Mouse (Mus musculus): ENCODE measurements at regions not wholly inside any gene's neighbourhood (a gene's known extent, or its start where the extent isn't known, plus 50 kb on each side); places are given as distances from the start of the nearest gene placed in this dataset.

DNA sequence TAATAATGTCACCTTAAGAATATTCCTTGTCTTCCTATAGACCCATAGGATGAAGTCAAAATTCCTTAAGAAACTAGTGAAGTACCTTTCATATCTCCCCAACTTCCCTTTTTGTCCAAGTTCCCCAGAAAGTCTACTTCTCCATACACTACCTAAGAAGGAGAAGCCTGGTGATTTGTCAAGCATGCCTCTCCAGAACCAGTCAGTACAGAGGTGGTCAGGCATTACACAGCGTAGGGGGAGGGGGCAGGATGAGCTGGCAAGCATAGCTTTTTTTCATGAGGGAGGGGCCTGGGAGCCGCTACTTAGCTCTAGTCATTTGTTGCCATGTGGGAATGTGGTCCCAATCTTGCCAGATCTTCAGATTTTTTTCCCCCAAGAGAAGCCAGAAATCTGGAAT lies 54.0 kb upstream of the Satb2 start:
- no peak for ATAC-seq (replicated peaks in 1 of 2; ENCODE audit: insufficient read depth in 1 of 2, low FRiP score in 2 of 2, low TSS enrichment in 1 of 2, low read depth in 1 of 2, poor library complexity in 2 of 2, severe bottlenecking in 2 of 2)

DNA sequence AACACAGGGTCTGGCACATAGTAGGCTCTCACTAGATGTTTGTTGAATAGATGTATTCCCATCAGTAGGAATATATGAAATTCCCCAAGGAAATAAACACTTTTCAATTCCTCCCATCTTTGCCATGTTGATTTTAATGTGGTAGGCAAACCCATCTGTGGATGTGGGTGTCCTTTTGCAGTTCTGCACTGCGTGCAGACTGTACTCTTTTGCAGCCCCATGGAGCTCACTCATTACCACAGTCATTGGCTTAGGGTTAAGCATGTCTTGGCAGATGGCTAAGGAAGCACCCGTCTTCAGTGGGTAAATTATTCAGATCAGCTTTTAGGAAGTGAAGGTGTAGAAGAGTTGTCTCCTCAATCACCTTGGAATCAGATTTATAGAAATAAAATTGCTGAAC lies 54.8 kb upstream of the Satb2 start:
- ATAC-seq (replicated peaks in 1 of 2; ENCODE audit: insufficient read depth in 1 of 2, low FRiP score in 2 of 2, low TSS enrichment in 1 of 2, low read depth in 1 of 2, poor library complexity in 2 of 2, severe bottlenecking in 2 of 2) = no peak

DNA sequence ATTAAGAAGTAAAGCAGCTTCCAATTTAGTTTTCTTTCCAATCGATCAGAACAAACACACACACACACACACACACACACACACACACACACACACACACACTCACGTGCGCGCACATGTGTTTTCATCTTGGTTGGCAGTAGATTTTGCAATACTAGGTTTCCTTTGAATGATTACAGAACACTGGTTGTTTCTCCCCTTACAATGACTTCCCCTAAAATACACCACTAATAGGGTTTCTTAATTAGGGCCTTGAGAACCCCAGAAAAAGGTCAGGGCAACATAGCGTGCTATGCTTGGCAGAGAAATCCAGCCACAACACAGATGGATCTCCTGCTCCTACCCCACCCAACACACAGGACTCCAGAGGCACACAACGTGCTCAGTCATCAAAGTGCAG lies 56.0 kb upstream of the Satb2 start:
- no peak for ATAC-seq (replicated peaks in 1 of 2; ENCODE audit: insufficient read depth in 1 of 2, low FRiP score in 2 of 2, low TSS enrichment in 1 of 2, low read depth in 1 of 2, poor library complexity in 2 of 2, severe bottlenecking in 2 of 2)

DNA sequence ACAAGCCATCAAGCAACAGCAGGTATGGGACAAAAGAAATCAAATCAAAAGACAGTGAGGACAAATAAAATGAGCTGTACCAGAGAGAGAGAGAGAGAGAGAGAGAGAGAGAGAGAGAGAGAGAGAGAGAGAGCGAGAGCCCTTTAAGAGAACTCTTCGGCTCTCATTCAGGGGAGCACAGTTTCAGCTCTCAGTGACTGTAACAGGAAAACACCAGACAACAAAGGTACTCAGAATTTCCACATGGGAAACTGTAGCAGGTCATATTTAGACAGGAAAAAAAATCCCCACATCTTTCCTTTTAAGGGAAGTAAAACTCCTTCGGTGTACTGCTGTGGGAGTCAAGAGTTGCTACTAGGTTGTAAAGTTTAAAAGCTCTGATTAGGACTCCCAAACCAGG lies 57.9 kb upstream of the Satb2 start:
- no peak for ATAC-seq (replicated peaks in 1 of 2; ENCODE audit: insufficient read depth in 1 of 2, low FRiP score in 2 of 2, low TSS enrichment in 1 of 2, low read depth in 1 of 2, poor library complexity in 2 of 2, severe bottlenecking in 2 of 2)

DNA sequence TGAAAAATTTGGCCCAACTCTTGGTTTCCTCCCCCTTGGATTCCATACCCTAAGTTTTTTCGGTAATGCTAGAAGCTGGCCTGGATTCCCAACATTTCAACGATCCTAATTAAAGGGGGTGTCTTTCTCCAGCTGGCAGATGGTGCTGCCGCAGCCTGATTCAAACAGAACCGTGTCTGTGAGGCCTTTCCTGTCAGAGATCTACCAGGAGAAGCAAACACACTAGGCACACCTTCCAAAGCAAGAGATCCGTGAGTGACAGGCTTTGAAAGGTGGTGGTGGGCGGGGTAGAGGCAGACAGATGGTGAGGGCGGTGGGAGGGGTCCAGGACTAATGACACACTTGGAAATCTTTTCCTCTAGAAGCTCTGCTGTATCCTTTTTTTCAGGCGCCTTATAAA lies 61.8 kb upstream of the Satb2 start:
- no peak for ATAC-seq (replicated peaks in 1 of 2; ENCODE audit: insufficient read depth in 1 of 2, low FRiP score in 2 of 2, low TSS enrichment in 1 of 2, low read depth in 1 of 2, poor library complexity in 2 of 2, severe bottlenecking in 2 of 2)

DNA sequence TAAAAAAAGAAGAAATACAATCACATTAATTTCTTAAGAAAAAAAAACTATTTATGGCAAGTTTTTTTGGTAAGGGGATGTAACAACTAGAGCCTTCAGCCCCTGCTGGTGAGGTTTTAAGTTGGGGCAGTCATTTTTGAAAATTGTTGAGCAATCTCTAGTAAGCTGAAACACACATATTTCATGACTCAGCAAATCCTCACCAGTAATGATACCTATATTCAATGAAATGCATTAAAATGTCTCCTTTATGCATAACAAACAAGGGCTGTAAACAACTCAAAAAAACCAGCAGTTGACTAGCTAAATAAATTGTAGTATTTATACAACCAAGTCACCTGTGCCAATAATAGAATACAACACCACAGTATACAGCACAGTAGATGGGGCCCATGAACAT lies 63.1 kb upstream of the Satb2 start:
- ATAC-seq (replicated peaks in 1 of 2; ENCODE audit: insufficient read depth in 1 of 2, low FRiP score in 2 of 2, low TSS enrichment in 1 of 2, low read depth in 1 of 2, poor library complexity in 2 of 2, severe bottlenecking in 2 of 2) = no peak

DNA sequence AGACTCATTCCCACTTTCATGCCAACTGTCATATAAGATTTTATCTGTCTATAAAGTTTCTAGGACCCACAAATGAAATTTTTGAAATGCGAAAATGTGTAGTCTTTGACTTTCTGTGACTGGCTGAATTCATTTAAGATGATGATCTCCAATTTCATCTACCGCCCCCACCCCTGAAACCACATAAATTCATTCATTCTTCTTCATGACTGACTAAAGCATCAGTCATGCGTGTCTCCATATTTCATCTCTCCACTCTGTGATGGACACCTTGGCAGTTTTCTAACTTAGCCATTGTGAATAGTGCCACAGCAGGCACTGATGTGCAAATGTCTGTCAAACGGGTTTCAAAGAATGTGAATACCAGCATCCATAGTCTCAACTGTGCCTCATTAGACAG lies 75.4 kb upstream of the Satb2 start:
- no peak for ATAC-seq (replicated peaks in 1 of 2; ENCODE audit: insufficient read depth in 1 of 2, low FRiP score in 2 of 2, low TSS enrichment in 1 of 2, low read depth in 1 of 2, poor library complexity in 2 of 2, severe bottlenecking in 2 of 2)

DNA sequence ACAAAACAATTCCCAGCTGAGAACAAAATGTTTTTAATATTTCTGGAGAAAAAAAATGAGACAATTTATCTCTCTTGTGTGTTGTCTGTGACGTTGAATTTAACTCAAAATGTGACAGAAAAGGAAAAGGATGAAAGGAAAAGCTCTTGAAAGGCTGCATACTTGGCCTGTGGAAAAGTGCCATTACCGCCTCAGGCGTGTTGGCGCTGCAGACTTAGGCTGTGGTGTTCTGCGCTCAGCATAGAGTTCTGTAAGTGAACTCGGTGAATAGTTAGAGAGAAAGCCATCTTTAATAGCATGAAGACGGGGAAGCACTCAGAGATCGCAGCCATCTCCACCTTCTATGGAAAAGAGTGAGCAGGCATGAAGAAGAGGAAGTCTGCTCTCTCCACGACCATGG lies 77.5 kb upstream of the Satb2 start:
- ATAC-seq (replicated peaks in 1 of 2; ENCODE audit: insufficient read depth in 1 of 2, low FRiP score in 2 of 2, low TSS enrichment in 1 of 2, low read depth in 1 of 2, poor library complexity in 2 of 2, severe bottlenecking in 2 of 2) = no peak

DNA sequence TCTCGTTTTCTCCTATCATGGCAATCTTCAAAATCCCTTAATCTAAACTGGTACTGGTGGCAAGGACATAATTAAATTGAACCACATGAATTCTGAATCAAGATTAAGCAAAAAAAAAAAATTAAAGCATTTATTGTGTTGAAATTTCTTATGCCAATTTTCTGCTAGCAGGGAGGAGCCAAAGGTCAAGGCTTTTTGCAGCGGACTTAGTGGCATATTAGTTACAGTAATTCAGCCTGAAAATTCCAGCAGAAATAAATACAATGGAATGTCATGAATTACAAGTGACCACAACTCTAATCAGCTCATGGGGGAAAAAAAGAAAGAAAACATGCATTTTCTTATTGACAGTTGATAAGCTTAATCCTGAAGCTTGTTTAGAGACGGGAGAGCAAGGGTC lies 80.8 kb upstream of the Satb2 start:
- ATAC-seq (replicated peaks in 1 of 2; ENCODE audit: insufficient read depth in 1 of 2, low FRiP score in 2 of 2, low TSS enrichment in 1 of 2, low read depth in 1 of 2, poor library complexity in 2 of 2, severe bottlenecking in 2 of 2) = no peak

DNA sequence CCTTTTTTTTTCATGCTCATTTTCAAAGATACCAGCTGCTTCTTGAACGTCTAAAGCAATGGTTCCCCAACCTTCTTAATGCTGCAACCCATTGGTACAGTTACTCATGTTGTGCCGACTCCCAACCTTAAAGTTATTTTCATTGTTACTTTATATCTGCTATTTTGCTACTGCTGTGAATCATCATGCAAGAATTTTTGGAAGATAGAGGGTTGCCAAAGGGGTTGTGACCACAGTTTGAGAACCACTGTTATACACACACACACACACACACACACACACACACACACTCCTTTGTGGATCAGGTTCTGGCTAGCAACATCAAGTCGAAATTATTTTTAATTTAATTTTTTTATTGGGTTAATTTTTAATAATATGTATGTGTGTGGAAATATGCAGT lies 96.8 kb upstream of the Satb2 start:
- ATAC-seq (replicated peaks in 1 of 2; ENCODE audit: insufficient read depth in 1 of 2, low FRiP score in 2 of 2, low TSS enrichment in 1 of 2, low read depth in 1 of 2, poor library complexity in 2 of 2, severe bottlenecking in 2 of 2) = no peak

DNA sequence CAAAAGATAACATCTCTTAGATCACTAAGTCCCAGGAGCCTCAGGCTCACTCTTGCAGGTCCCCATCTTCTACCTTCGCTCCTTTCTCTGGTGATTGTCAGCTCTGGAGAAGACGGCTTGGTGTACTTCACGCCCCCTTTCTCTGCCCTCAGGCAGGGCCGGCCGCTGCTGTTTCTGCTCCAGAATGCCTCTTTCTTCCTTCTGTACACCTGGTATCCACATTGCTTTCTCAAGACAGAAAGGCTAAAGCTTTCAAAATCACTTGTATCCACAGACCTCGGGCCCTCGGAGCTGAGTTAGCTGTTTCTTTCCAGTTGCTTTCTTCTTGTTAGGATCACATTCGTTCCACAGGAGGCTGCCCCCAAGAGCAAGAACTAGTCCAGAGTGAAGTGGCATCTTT lies 98.2 kb upstream of the Satb2 start:
- ATAC-seq (replicated peaks in 1 of 2; ENCODE audit: insufficient read depth in 1 of 2, low FRiP score in 2 of 2, low TSS enrichment in 1 of 2, low read depth in 1 of 2, poor library complexity in 2 of 2, severe bottlenecking in 2 of 2) = no peak

DNA sequence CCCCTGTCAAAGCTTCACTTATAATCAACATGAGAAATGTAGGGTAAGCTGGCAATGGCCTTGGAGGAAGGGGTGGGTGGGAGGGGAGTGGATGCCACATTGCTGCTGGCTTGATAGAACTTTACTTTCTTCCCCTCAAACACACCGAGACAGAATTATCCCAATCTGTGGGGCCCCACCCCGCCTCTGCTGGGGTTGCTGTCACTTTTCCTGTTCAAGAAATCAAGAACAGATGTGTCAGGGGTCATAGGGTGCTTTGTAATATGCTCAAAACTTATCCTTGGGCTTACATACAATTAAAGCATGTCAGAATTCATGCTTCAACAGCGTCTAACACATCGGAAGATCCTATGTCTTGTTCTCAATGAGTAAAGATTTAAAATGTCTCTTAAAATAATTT lies 101.9 kb upstream of the Satb2 start:
- ATAC-seq (replicated peaks in 1 of 2; ENCODE audit: insufficient read depth in 1 of 2, low FRiP score in 2 of 2, low TSS enrichment in 1 of 2, low read depth in 1 of 2, poor library complexity in 2 of 2, severe bottlenecking in 2 of 2) = no peak

DNA sequence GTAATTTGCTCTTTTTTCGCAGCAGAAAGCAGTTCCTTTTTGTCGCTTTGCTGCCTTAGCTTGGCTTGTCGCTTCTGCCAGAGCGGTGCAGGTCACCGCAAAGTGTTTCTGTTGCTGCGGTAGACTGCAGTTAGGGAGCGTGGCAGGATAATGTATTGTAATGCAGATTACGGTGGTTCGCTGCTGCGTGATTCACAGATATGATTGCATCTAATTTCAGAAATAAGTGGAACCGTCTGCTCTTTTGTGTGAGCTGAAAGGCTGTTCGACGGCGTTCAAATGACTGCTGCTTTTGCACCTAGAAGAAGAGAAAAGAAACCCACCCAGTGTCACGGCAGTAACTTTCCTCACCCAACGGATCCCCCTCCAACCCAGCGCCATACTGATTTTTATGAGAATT lies 104.7 kb upstream of the Satb2 start:
- ATAC-seq (replicated peaks in 1 of 2; ENCODE audit: insufficient read depth in 1 of 2, low FRiP score in 2 of 2, low TSS enrichment in 1 of 2, low read depth in 1 of 2, poor library complexity in 2 of 2, severe bottlenecking in 2 of 2) = no peak

DNA sequence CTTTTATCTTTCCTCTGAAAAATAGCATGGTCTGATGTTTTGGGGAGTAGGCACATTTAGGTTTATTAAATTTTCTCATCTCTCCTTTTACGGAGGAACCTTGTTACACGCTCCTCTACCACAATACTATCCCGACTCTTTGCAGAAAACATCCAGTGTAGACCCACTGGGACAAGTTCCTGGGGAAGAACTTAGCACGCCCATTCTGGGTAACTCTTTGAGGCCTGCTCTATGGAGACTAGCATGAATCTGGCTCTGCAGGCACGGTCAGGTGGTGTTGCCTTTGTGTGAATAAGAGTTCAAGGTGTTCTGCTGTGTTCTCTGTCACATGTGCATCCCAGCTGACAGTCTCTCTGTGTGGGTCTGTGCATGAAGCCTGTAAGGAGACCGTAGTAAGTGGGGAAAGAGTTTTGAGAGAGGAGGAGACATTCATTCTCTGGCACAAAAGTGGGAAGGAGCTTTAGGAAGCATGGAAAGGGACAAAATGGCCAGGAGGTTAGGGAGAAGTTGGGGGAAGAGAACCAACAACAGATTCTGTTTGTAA lies 105.2 kb upstream of the Satb2 start:
- ATAC-seq (replicated peaks in 1 of 2; ENCODE audit: insufficient read depth in 1 of 2, low FRiP score in 2 of 2, low TSS enrichment in 1 of 2, low read depth in 1 of 2, poor library complexity in 2 of 2, severe bottlenecking in 2 of 2) = no peak

DNA sequence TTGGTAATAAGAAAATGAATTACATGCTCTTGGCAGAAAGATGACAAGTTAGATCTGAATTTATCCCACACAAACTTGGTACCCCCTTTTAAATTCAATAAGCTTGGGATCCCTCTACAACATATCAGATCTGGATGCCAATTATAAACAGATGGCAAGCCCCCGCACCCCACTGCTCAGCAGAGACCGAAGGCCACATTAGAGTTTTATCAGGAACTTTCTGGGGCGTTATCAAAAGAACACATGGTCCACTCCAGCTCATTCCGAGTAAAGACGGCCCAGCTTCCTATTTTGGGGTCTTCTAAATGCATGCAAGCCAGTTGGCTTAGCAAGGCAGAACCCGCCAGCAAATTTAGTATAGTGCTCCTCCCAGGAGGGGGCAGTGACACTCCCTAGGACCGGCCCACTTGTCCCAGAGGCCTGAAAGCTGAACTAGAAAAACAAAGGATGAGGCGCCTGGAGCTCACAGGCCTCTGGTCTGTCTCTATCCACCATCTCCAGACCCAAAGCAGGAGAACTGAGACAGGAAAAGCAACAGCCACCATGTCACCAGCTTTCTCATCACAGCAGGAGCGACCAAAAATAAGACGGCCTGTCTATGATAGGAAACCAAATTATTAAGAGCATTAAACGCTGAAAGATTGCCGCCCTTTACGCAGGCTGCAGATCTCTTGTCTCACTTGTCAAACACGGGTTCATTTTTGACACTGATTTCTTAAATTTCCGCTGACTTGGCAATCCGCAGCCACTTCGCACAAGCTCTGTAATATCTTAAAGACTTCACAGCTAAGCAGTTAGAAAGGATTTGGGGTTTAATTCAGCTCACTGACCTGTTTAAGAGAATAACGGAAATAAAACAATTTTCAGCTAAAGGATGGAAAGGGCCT lies 117.2 kb upstream of the Satb2 start:
- ATAC-seq (replicated peaks in 1 of 2; ENCODE audit: insufficient read depth in 1 of 2, low FRiP score in 2 of 2, low TSS enrichment in 1 of 2, low read depth in 1 of 2, poor library complexity in 2 of 2, severe bottlenecking in 2 of 2) = no peak

DNA sequence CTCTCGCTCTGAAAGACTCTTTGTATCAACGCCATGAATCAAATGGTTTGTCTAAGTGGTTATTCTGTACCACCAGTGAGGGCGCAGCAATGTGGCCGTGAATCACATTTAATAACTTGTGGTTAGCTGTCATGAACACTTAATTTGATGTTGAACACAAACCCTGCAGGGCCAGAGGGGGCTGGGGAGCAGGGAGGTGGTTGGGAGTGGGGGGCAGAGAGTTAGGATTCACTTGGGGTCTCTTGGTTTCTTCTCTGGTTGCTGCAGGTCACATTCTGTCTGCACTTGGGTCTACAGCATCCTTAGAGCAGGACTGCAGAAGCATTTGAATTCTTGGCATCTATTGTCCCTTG lies 117.8 kb upstream of the Satb2 start:
- no peak for ATAC-seq (replicated peaks in 1 of 2; ENCODE audit: insufficient read depth in 1 of 2, low FRiP score in 2 of 2, low TSS enrichment in 1 of 2, low read depth in 1 of 2, poor library complexity in 2 of 2, severe bottlenecking in 2 of 2)

DNA sequence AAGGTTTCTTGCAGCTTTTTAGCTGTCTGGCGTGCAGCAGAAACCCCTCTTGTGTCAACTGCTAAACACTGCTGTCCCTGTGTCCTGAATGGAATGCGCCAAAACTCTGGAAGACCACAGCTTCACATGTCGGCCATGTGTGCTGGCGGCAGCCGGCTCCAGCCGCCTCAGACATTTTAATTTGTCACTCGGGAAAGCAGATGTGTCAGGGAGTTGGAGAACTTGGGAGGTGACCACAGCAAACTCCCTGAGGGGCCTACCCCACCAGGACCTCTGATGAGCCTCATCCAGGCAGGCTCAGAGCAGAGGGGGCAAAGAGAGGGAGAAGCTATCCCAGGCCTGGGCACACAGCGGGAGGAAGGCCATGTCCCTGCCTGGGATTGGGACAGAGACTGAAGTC lies 118.3 kb upstream of the Satb2 start:
- no peak for ATAC-seq (replicated peaks in 1 of 2; ENCODE audit: insufficient read depth in 1 of 2, low FRiP score in 2 of 2, low TSS enrichment in 1 of 2, low read depth in 1 of 2, poor library complexity in 2 of 2, severe bottlenecking in 2 of 2)

DNA sequence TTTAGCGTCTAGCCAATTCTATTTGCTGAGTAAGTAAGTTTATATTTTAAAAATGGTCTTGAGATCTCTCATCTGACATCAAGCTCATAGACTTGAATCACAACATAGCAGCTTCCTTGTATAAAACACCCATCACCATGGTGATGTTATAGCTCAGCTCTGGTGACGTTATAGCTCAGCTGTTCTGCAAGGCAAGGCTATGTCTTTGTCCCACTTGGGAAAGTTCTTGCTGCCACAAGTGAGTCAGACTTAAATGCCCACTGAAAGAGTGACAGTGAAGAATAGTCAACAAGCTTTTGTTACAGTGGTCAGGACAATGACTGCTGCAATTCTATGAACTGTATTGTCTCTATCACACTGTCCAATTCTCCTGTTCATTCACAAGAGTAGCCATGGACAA lies 122.2 kb upstream of the Satb2 start:
- no peak for ATAC-seq (replicated peaks in 1 of 2; ENCODE audit: insufficient read depth in 1 of 2, low FRiP score in 2 of 2, low TSS enrichment in 1 of 2, low read depth in 1 of 2, poor library complexity in 2 of 2, severe bottlenecking in 2 of 2)

DNA sequence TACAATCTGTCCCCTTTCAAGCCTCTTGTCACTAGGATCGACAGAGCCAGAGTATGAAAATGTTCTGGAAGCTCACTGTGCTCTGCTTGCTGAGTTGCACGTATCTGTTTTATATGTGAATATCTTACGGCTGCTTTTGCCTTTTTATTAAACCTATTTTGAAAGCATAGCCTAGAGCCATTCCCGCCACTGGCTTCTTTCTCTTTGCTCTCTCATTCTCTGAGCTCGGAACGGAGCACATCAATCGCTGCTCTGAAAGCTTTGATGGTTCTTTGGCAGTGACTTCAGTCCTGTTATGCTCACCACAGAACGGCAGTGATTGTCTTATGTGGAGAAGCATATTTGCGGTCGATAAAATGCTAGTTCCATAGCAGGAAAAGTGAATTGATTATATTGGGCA lies 128.9 kb upstream of the Satb2 start:
- ATAC-seq (replicated peaks in 1 of 2; ENCODE audit: insufficient read depth in 1 of 2, low FRiP score in 2 of 2, low TSS enrichment in 1 of 2, low read depth in 1 of 2, poor library complexity in 2 of 2, severe bottlenecking in 2 of 2) = no peak

Measured in hematopoietic stem cell, adult 5-6 weeks (primary cell).